ENCODE assay signal across 8 mouse cellular contexts in genomic region chr12:86798773-86799540, GRCm38 (mm10).
A peak's percentile ranks its signal among the peaks of the same experiment; 100 is the strongest.
DNase-seq lines count a peak whose midpoint lies in the region; ATAC-seq lines count a peak whose summit lies in the region.

No protein-coding gene starts in this region.

- no peak overlapping the region for H3K4me3 ChIP-seq in limb, embryonic 13.5 days
- no peak overlapping the region for H3K4me3 ChIP-seq in stomach, embryonic 16.5 days (replicated peaks; ENCODE audit: low read length)

- H3K4me1 ChIP-seq in limb, embryonic 13.5 days: peaks cover 51% of the 10 kb centered on the region
- peaks cover 46% of the 10 kb centered on the region for H3K4me1 ChIP-seq in stomach, embryonic 16.5 days (ENCODE audit: control insufficient read depth, insufficient read depth, low read length)

- no peak for ATAC-seq in CD4-positive, CD25-positive, alpha-beta regulatory T cell, adult 4 months
- ATAC-seq in limb, embryonic 13.5 days (ENCODE audit: low FRiP score, low read depth): no peak
- no peak for ATAC-seq in stomach, embryonic 16.5 days (ENCODE audit: insufficient read depth, low FRiP score)

- H3K9ac ChIP-seq in limb, embryonic 13.5 days: peak overlapping the region; percentile 25; the same call in 1 of the 2 replicates
- peak overlapping the region; percentile 29; the same call in 1 of the 2 replicates for H3K9ac ChIP-seq in stomach, embryonic 16.5 days (ENCODE audit: low read length)

- DNase-seq in CD4-positive, CD25-positive, alpha-beta regulatory T cell, adult 2 months (ENCODE audit: low read depth, low spot score): peak; percentile 66
- DNase-seq in embryo, embryonic 9.5 days (ENCODE audit: extremely low spot score): peak; percentile 87
- peak; percentile 98 for DNase-seq in heart, adult 11 months
- DNase-seq in kidney, adult 8-10 months: peak; percentile 85 to 94
- peak; percentile 69 to 78 for DNase-seq in natural killer cell, adult 2 months (ENCODE audit: low spot score in 2 of 2)

- H3K9me3 ChIP-seq in limb, embryonic 13.5 days: no peaks in the 10 kb centered on the region
- no peaks in the 10 kb centered on the region for H3K9me3 ChIP-seq in stomach, embryonic 16.5 days (replicated peaks; ENCODE audit: control insufficient read depth, low read length)

- H3K36me3 ChIP-seq in limb, embryonic 13.5 days: no peaks in the 10 kb centered on the region
- no peaks in the 10 kb centered on the region for H3K36me3 ChIP-seq in stomach, embryonic 16.5 days (ENCODE audit: control insufficient read depth, insufficient read depth, low read length)

- H3K27ac ChIP-seq in limb, embryonic 13.5 days: peak overlapping the region; percentile 76
- peak overlapping the region; percentile 98 for H3K27ac ChIP-seq in stomach, embryonic 16.5 days (ENCODE audit: low read length)

- peak overlapping the region; percentile 40 for H3K4me2 ChIP-seq in limb, embryonic 13.5 days (replicated peaks)
- no peak overlapping the region for H3K4me2 ChIP-seq in stomach, embryonic 16.5 days (ENCODE audit: low read depth, low read length)

- H3K27me3 ChIP-seq in limb, embryonic 13.5 days: no peaks in the 10 kb centered on the region
- H3K27me3 ChIP-seq in stomach, embryonic 16.5 days (ENCODE audit: control insufficient read depth, insufficient read depth, low read length): no peaks in the 10 kb centered on the region

- WGBS in limb, embryonic 13.5 days: 15% methylated on average over 14 of the region's 14 CpGs
- WGBS in stomach, embryonic 16.5 days: 23% methylated on average over 14 of the region's 14 CpGs
